Mouse (Mus musculus): ENCODE measurements around the gene Zfp169.
A peak's percentile ranks its signal among the peaks of the same experiment; 100 is the strongest.

Gene Zfp169

DNA sequence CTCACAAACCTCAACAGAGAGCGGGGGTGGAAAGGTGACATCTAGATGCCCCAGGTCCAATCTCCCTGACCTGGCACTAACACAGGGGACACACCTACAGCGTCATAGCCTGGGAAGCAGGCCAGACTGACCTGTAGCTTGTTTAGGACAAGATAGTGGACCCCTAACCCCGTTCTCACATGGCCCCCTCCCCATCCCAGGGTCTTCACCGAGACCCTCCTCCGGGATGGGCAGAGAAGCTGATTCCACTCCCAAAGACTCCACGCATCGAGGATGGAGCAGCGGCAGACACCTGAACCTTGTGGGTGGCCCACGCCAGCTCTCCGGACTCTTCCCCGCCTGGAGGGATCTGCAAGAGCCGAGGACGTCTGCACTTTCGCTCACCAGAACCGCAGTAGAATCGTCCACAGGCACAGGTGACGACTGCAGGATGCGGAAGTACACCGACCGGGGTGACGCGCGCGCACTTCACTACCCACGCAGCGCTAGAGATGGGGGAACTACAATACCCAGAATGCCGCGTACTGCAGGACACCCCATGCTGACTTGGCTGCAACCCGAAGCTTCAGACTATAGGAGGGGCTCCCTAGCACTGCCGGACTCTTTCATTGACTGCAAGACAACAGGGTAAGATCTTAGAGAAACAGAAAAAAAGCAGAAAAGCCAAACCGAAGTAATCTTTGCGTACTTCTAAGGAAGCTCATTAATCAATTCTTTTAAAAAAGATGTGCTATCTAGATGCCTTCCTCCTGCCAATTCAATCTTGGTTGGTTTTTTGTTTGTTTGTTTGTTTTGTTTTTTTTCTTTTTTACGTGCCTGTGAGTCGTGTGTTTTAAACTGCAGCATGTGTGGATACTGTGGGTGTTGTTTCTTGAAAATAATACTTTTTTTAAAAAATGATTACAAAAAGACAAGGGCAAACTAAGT is at the start of gene Zfp169, which contains the start of gene A830005F24Rik:
Gene Zfp169 (minus strand): TSS at position 449 of the 927 bp plus-strand sequence.
Gene A830005F24Rik (plus strand): TSS at position 568 of the 927 bp plus-strand sequence.
- DNase-seq (ENCODE audit: low spot score in 2 of 2): peak; percentile 87 to 93

- DNase-seq (ENCODE audit: low spot score in 2 of 2): no peak
Measured at GRCm38 (mm10) chr13:48562336-48562735, 49.1 kb upstream of the Zfp169 start.

GRCm38 (mm10) chr13:48561481-48561880 is 48.2 kb upstream of the Zfp169 start:
- DNase-seq (ENCODE audit: low spot score in 2 of 2): no peak

DNA sequence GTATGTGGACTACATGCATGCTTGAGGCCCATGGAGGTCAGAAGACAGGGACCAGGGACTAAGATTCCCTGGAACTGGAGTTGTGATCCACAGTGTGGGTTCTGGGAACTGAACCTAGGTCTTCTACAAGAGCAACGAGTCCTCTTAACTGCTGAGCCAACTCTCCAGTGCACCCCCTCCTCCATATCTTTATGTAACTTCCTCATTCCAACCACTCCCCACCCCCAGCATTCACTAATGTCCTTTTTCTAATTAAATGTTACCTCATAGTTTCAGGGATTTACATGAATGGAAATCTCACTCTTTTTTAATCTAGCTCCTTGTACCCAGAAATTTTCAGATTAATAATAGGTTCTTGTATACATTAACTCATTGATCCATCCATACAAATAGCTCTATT is 42.7 kb upstream of the Zfp169 start:
- DNase-seq (ENCODE audit: low spot score in 2 of 2): no peak

- no peak for DNase-seq (ENCODE audit: low spot score in 2 of 2)
Measured at GRCm38 (mm10) chr13:48554552-48554951, 41.3 kb upstream of the Zfp169 start.

DNA sequence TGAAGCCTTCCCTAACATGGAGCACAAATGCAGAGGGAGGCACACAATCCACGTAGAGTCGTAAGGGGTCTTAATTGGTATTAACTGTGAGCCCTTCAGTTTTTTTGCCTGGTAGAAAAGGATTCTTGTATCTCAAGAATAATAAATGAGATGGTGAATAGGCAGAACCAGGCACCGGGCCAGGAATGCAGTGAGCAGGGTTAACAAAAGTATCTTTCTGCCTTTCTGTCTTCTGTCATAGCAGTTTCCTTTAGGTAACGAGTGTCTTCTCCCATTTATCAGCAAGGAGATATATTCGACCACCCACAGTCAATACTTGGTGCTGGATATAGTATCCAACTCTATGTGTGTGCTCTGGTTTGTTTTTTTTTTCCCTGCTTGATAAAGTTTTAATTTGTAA is 40.3 kb upstream of the Zfp169 start:
- no peak for DNase-seq (ENCODE audit: low spot score in 2 of 2)

- peak; percentile 88 to 91 for DNase-seq (ENCODE audit: low spot score in 2 of 2)
Measured at GRCm38 (mm10) chr13:48552181-48553090, 39.2 kb upstream of the Zfp169 start.

GRCm38 (mm10) chr13:48548296-48548695 is 35.0 kb upstream of the Zfp169 start:
- DNase-seq (ENCODE audit: low spot score in 2 of 2): no peak

DNA sequence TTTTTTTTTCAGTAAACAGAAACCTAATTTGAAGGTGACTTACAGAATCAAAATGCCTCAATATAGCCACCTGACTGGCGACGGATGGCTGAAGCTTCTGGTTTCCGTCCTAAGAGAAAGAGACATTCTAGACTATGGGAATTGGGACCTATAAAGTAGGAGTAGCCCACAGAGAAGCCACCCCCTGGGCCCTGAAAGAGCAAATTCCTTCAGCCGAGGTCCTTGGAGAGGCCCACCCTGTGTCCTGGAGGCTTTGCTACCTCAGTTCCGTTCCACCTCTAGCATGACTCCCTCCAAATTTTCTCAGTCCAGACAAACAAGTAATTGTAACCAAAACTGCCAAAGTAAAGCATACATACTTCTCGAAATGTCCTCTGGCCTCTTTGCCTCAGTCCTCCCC is 34.4 kb upstream of the Zfp169 start:
- no peak for DNase-seq (ENCODE audit: low spot score in 2 of 2)

DNA sequence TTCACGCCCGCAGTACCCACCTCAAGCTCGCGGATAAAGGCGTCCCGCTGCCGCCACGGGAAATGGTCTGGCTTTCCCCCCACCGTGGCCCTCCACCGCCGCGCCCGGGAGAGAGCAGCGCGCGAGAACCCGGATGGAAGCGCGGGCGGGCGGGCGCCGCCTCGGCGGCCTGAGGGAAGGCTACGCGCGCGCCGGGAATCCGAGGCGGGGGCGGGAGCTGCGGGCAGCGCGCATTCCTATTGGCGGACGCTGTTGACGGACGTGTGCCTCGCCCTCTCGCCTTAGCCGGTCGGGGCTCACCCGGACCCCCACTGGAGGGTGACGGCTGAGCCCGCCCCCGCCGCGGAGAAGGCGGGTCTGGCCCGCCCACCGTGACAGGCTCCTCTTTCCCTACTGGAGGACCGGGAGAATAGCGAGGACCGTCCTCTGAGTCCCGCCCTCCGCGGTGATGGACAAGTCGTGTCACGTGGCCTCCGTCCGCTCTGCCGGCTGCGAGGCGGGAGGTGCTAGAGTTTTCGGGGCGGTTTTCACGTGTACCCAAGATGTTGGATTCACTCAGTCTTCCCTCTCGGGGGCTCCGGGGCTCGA is 33.2 kb upstream of the Zfp169 start:
- peak; percentile 99 to 100 for DNase-seq (ENCODE audit: low spot score in 2 of 2)

DNA sequence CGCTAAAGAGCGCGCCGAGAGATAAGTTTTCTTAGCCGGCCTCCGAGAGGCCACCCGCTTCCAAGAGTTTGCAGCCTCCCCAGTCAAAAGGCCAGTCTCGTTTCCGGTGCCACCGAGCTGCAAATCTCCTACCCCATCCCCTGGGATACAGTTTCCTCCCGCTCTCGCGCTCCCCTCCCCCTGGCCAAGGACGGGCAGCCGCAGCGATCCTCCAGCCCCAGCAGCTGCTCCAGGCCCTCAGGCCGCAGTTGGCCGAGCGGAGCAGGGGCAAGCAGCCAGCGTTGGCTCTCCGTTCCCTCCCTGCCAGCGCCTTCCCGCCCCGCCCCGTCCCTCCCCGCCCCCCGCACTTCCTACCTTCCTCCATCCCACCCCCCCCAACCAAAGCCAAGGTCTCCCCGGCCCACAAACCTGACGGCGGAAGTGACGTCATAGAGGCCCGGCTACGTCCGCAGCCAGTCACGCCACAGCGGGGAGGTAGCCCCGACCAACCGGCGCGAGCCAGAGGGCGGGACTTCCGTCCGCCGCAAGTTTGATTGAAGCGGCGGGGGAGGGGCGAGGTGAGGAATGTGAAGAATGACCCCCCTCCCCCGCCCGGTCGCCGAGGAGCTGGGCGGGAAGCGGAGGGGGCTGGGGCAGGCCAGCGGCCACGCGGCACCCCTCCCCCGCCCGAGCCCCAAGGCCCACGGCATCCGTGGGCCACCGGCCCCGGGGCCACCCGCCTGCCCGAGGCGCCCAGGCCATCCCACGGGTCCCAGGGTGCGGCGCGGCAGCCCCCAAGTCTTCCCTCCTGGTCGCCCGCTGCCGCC is 32.4 kb upstream of the Zfp169 start:
- DNase-seq (ENCODE audit: low spot score in 2 of 2): peak; percentile 92 to 93

- no peak for DNase-seq (ENCODE audit: low spot score in 2 of 2)
Measured at GRCm38 (mm10) chr13:48544867-48545266, 31.6 kb upstream of the Zfp169 start.

DNA sequence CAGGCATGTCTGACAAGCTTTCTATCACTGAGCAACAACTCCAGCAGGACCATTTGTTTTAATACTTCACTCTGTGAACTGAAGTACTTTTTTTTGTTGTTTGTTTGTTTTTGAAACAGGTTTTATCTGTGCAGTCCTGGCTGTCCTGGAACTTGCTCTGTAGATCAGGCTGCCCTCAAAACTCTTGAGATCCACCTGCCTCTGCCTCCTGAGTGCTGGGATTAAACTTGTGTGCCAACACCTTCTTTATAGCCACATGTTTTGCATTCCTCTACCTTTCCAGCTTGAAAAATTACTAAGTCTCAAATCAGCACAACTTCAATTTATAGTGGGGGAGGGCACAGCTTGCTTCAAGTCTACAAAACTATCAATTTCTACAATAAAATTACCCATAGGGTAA is 31.1 kb upstream of the Zfp169 start:
- DNase-seq (ENCODE audit: low spot score in 2 of 2): no peak

GRCm38 (mm10) chr13:48540488-48540887 is 27.2 kb upstream of the Zfp169 start:
- DNase-seq (ENCODE audit: low spot score in 2 of 2): no peak

DNA sequence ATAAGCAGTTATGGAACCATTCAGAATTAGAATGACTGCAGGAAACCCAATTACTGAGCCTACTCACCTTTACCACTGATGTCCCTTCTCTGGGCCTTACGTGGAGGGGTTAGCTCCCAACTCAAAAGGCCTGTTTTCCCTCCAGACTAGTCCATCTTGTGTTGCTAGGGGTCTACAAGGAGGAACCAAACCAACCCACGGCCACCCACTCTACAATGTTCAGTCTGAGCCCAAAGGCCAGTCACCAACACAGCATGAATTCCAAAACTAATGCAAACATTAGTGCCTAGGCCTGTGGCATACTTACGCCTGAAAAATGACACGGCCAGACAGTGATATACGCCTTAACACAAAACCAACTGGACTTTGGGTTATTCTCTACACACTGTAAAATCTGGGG is 20.2 kb upstream of the Zfp169 start:
- DNase-seq (ENCODE audit: low spot score in 2 of 2): no peak

- no peak for DNase-seq (ENCODE audit: low spot score in 2 of 2)
Measured at GRCm38 (mm10) chr13:48531448-48531847, 18.2 kb upstream of the Zfp169 start.

GRCm38 (mm10) chr13:48530685-48531084 is 17.4 kb upstream of the Zfp169 start:
- DNase-seq (ENCODE audit: low spot score in 2 of 2): no peak

- no peak for DNase-seq (ENCODE audit: low spot score in 2 of 2)
Measured at GRCm38 (mm10) chr13:48529028-48529427, 15.8 kb upstream of the Zfp169 start.

GRCm38 (mm10) chr13:48528123-48528871 is 15.0 kb upstream of the Zfp169 start:
- peak; percentile 49 to 67 for DNase-seq (ENCODE audit: low spot score in 2 of 2)

DNA sequence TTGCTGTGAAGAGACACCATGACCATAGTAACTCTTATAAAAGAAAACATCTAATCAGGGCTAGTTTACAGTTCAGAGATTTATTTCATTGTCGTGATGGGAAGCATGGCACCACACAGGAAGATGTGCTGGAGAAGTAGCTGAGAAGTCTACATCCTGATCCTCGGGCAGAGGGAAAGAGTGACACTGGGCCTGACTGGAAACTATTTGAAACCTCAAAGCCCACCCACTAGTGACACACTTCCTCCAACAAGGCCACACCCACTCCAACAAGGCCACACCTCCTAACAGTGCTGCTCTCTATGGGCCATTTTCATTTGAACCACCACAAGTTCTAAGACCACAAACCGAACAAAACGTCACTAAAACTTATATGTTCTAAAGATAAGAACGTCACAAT is 12.5 kb upstream of the Zfp169 start:
- no peak for DNase-seq (ENCODE audit: low spot score in 2 of 2)

Data from right cerebral cortex, postnatal 36 days (tissue).